Mouse (Mus musculus) midbrain, postnatal 0 days (tissue): ENCODE measurements around the gene Poc1a. TPM values are rescaled to one million over a fixed set of nuclear protein-coding genes. Genes with fewer than 3 reads are reported as not detected.

Source experiments
- ATAC-seq: fragments of 200-750 bp; cut with Nextera tagmentation; 2 replicates; pipeline ENCODE4 v1.8.0; 2017; ENCODE audit warnings: moderate number of reproducible peaks, mild to moderate bottlenecking, moderate TSS enrichment, moderate library complexity; ENCODE audit not compliant: low FRiP score
- DNase-seq: peaks from one replicate; pipeline ENCODE4 v3.0.0-alpha.2; 2015; ENCODE audit warnings: low spot score
- H3K27ac ChIP-seq: fragments of 300-500 bp; sonication (generic); 2 replicates; pipeline ENCODE4 v1.5.1; 2014; ENCODE audit warnings: low read depth, mild to moderate bottlenecking, low read length, mixed read lengths
- H3K27me3 ChIP-seq: fragments of 300-500 bp; sonication (generic); 2 replicates; pipeline ENCODE4 v1.6.1; 2014; ENCODE audit warnings: low read length, control low read depth, mixed read lengths; ENCODE audit not compliant: insufficient read depth
- H3K36me3 ChIP-seq: fragments of 300-500 bp; sonication (generic); 2 replicates; pipeline ENCODE4 v1.6.1; 2014; ENCODE audit warnings: low read length, control low read depth, mixed read lengths; ENCODE audit not compliant: insufficient read depth
- H3K4me1 ChIP-seq: fragments of 300-500 bp; sonication (generic); 2 replicates; pipeline ENCODE4 v1.6.1; 2014; ENCODE audit warnings: mild to moderate bottlenecking, control low read depth, antibody characterized with exemption, low read length, mixed read lengths; ENCODE audit not compliant: insufficient read depth
- H3K4me2 ChIP-seq: fragments of 300-500 bp; sonication (generic); 2 replicates; pipeline ENCODE4 v1.6.1; 2014; ENCODE audit warnings: low read depth, mild to moderate bottlenecking, low read length, mixed read lengths; ENCODE audit not compliant: poor library complexity, severe bottlenecking
- H3K4me3 ChIP-seq: fragments of 300-500 bp; sonication (generic); 2 replicates; pipeline ENCODE4 v1.5.1; 2014; ENCODE audit warnings: low read depth, mild to moderate bottlenecking, low read length, moderate library complexity
- H3K9ac ChIP-seq: fragments of 300-500 bp; sonication (generic); replicated peaks from 2 replicates; pipeline ENCODE4 v1.6.1; 2014; ENCODE audit warnings: mild to moderate bottlenecking, low read length, moderate library complexity, mixed read lengths; ENCODE audit not compliant: poor library complexity, severe bottlenecking
- H3K9me3 ChIP-seq: fragments of 300-500 bp; sonication (generic); 2 replicates; pipeline ENCODE4 v1.6.1; 2016; ENCODE audit warnings: low read length, control low read depth
- CTCF ChIP-seq: IDR thresholded peaks from 2 replicates; pipeline ENCODE4 v1.5.1; 2016; ENCODE audit warnings: antibody characterized with exemption, mild to moderate bottlenecking
- WGBS: fragments of 180-500 bp; shearing (Covaris S2); extraction: QIAGEN DNeasy Blood & Tissue Kit; methylation state at CpG from one replicate; pipeline ENCODE4 v1.1.7; 2014; 5-methylcytosine and 5-hydroxymethylcytosine counted together
- polyA plus RNA-seq: library from polyadenylated mRNA; unstranded; fragments of >200 nt; fragmentation: Nextera tagmentation; extraction: Ambion mirVana; gene quantifications from 2 replicates; pipeline ENCODE4 v1.2.1, GENCODE M21; 2015
- total RNA-seq: library from RNA; depleted of rRNA; stranded (reverse); fragments of >200 nt; gene quantifications from 2 replicates; pipeline ENCODE4 v1.2.3, GENCODE M21; 2014

Gene Poc1a
- total and polyA plus RNA-seq, 2 experiments from 2014 or later, result 6.5 to 9.8 TPM

GRCm38 (mm10) chr9:106249550-106249949 lies 31.3 kb upstream of the Poc1a start:
- no peak overlapping the region for H3K9ac ChIP-seq
- peaks cover 14% of the 10 kb centered on the region for H3K4me1 ChIP-seq
- DNase-seq (no peak), ATAC-seq (no peak)
- no peaks in the 10 kb centered on the region for H3K27me3 ChIP-seq
- H3K27ac ChIP-seq, result no peak overlapping the region
- no peaks in the 10 kb centered on the region for H3K36me3 ChIP-seq
- WGBS, result 90% methylated on average over 11 of the region's 11 CpGs
- no peaks in the 10 kb centered on the region for H3K9me3 ChIP-seq
- H3K4me2 ChIP-seq, result no peak overlapping the region
- H3K4me3 ChIP-seq, result no peak overlapping the region
- no peak for TF ChIP-seq CTCF

DNA sequence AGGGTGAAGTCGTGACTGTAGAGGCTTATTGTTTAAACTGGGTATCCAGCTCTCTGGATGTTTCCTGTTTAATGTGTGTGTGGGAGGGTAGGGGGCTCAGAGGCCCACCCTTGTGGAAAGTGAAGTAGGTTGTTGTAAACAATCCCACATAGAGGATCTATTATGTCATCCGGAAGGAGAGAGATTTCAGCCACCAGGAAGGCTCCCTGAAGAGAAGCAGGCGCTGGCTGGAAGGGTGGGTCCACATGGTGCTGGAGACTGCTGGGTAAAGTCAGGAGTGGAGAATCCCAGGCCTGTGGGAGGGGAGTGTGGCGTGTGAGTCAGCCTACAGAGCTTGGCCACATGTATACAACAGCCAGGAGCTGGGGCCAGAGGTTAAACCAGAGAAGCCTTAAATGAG lies 30.6 kb upstream of the Poc1a start:
- no peak for TF ChIP-seq CTCF
- Histone ChIP-seq H3K27ac (no peak overlapping the region), H3K4me2 (no peak overlapping the region), H3K9ac (no peak overlapping the region), H3K4me3 (no peak overlapping the region), H3K27me3 (no peaks in the 10 kb centered on the region), H3K9me3 (no peaks in the 10 kb centered on the region), H3K4me1 (peaks cover 14% of the 10 kb centered on the region), H3K36me3 (no peaks in the 10 kb centered on the region)
- 64% methylated on average over 4 of the region's 4 CpGs for WGBS
- ATAC-seq (no peak), DNase-seq (no peak)

- no peak for ATAC-seq
- WGBS, result 71% methylated on average over 8 of the region's 8 CpGs
- no peak overlapping the region for H3K9ac ChIP-seq
- H3K4me3 ChIP-seq, result no peak overlapping the region
- H3K4me2 ChIP-seq, result no peak overlapping the region
- no peak for DNase-seq
- no peaks in the 10 kb centered on the region for H3K36me3 ChIP-seq
- no peaks in the 10 kb centered on the region for H3K27me3 ChIP-seq
- H3K9me3 ChIP-seq, result no peaks in the 10 kb centered on the region
- no peak overlapping the region for H3K27ac ChIP-seq
- TF ChIP-seq CTCF, result no peak
- H3K4me1 ChIP-seq, result peaks cover 14% of the 10 kb centered on the region
Observed at GRCm38 (mm10) chr9:106251066-106251465, 29.8 kb upstream of the Poc1a start.

DNA sequence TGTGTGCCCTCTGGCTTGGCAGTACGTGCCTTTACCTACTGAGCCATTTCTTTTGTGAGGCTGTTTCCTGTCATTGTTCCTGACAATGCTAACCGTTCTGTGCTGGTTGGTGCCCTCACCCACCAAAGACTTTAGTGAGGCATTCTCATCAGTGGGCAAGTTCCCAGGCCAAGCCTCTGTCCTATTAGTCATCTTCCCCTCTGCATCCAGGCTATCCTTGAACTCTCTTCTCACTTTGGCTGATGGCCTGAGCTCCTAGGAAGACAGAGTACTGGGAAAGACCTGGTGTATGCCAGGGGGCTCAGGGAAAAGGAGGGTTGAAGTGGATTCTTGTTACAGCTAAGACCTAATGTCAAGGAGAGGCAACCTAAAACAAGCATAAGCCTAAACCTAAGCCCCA lies 26.9 kb upstream of the Poc1a start:
- H3K9ac ChIP-seq, result no peak overlapping the region
- no peaks in the 10 kb centered on the region for H3K36me3 ChIP-seq
- WGBS, result 88% methylated on average over 2 of the region's 2 CpGs
- DNase-seq (no peak), ATAC-seq (no peak)
- H3K4me3 ChIP-seq, result no peak overlapping the region
- no peaks in the 10 kb centered on the region for H3K27me3 ChIP-seq
- TF ChIP-seq CTCF, result no peak
- no peaks in the 10 kb centered on the region for H3K9me3 ChIP-seq
- no peak overlapping the region for H3K4me2 ChIP-seq
- no peak overlapping the region for H3K27ac ChIP-seq
- no peaks in the 10 kb centered on the region for H3K4me1 ChIP-seq

DNA sequence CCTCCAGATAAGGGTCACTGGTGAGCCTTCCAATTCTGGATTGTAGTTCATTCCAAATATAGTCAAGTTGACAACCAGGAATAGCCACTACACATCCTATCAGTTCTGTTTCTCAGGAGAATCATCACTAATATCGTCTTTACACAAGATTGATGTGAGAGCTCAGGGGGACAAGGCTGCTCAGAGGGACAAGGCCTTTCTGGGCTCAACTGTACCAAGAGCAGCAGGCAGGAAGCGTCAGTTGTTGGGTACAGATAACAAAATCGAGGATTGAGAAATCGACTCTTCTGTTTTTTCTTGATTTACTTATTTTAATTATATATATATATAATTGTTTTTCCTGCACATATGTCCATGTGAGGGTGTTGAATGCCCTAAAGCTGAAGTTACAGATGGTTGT lies 22.4 kb upstream of the Poc1a start:
- no peaks in the 10 kb centered on the region for H3K36me3 ChIP-seq
- ATAC-seq, result no peak
- no peaks in the 10 kb centered on the region for H3K27me3 ChIP-seq
- no peak overlapping the region for H3K4me2 ChIP-seq
- H3K9me3 ChIP-seq, result no peaks in the 10 kb centered on the region
- H3K4me3 ChIP-seq, result no peak overlapping the region
- DNase-seq, result no peak
- H3K27ac ChIP-seq, result no peak overlapping the region
- H3K4me1 ChIP-seq, result no peaks in the 10 kb centered on the region
- H3K9ac ChIP-seq, result no peak overlapping the region
- WGBS, result 92% methylated on average over 4 of the region's 4 CpGs
- TF ChIP-seq CTCF, result no peak

GRCm38 (mm10) chr9:106258990-106259389 lies 21.9 kb upstream of the Poc1a start:
- H3K27me3 ChIP-seq, result no peaks in the 10 kb centered on the region
- H3K27ac ChIP-seq, result no peak overlapping the region
- no peak for DNase-seq
- H3K4me1 ChIP-seq, result no peaks in the 10 kb centered on the region
- no peak overlapping the region for H3K9ac ChIP-seq
- WGBS, result 84% methylated on average over 5 of the region's 5 CpGs
- no peaks in the 10 kb centered on the region for H3K9me3 ChIP-seq
- TF ChIP-seq CTCF, result no peak
- H3K36me3 ChIP-seq, result no peaks in the 10 kb centered on the region
- no peak overlapping the region for H3K4me2 ChIP-seq
- H3K4me3 ChIP-seq, result no peak overlapping the region
- ATAC-seq, result no peak
